Mouse (Mus musculus): ENCODE data around the gene Kif16b. TPM values are rescaled to one million over a fixed set of nuclear protein-coding genes. Genes with fewer than 3 reads are reported as not detected.
A peak's percentile ranks its signal among the peaks of the same experiment; 100 is the strongest.

The Kif16b gene
- 11.1 and 11.5 TPM in 2 replicates for polyA plus RNA-seq (2015; fragmentation: Nextera tagmentation; extraction: Ambion mirVana)

DNA sequence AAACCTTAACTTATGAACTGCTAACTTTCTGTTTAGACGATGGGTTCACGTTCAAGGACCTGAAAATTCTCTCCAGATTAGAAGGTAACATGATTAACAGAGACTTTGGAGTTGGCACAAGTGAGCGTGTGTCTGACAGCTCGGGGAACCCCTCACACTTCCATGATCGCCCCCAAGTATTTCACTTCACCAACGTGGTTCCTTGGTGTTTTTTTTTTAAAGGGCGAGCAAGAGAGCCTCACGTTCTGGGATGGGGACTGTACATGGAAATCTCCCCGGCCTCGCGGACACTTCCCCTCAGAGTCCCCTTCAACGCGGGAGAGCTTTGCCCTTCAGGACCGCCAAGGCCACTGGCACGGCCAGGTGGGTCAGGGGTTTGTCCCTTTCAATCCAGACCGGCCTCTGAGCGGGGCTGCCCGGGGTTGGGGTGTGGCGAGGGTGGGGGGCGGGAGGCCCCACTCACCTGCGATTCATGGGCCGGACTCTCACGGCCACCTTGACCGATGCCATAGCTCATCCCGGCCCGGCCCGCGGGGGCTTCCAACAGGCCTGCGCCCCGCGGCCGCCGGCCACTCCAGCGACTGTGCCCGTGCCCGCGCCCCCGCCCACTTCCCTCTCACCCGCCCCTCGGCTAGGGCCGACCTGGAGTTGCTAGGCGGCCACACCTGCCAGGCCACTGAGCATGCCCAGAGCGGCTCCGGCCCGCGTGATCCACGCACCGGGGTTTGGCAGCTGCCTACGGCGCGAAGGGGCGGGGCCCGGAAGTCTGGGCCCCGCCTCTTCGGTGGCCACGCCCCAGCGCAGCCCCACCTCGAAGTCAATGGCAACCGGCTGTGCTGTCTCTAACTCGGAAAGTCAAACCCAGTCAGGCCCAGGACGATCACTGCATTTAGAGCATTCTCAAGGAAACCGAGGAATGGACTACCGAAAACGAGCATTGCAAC is at the start of gene Kif16b:
Gene Kif16b, minus strand, starts transcription at position 670 of the 944 bp plus-strand sequence.
- under 1% methylated on average over 64 of the region's 64 CpGs for WGBS
- peak; percentile 94 for ATAC-seq
- Histone ChIP-seq H3K27me3 (replicated peaks; ENCODE audit: control insufficient read depth, insufficient read depth, low read length) (no peaks in the 10 kb centered on the region), H3K36me3 (ENCODE audit: control insufficient read depth, insufficient read depth, low read length) (no peaks in the 10 kb centered on the region), H3K9me3 (ENCODE audit: control insufficient read depth, low read length) (no peaks in the 10 kb centered on the region), H3K4me3 (ENCODE audit: low read length) (peak within 1 kb of the TSS; percentile 90), H3K4me1 (ENCODE audit: control insufficient read depth, insufficient read depth, low read length) (peaks cover 7% of the 10 kb centered on the region), H3K27ac (ENCODE audit: low read length) (peak within 1 kb of the TSS; percentile 66), H3K9ac (ENCODE audit: low read depth, low read length) (peak within 1 kb of the TSS; percentile 91), H3K4me2 (ENCODE audit: low read depth, low read length) (peak within 1 kb of the TSS; percentile 80)

DNA sequence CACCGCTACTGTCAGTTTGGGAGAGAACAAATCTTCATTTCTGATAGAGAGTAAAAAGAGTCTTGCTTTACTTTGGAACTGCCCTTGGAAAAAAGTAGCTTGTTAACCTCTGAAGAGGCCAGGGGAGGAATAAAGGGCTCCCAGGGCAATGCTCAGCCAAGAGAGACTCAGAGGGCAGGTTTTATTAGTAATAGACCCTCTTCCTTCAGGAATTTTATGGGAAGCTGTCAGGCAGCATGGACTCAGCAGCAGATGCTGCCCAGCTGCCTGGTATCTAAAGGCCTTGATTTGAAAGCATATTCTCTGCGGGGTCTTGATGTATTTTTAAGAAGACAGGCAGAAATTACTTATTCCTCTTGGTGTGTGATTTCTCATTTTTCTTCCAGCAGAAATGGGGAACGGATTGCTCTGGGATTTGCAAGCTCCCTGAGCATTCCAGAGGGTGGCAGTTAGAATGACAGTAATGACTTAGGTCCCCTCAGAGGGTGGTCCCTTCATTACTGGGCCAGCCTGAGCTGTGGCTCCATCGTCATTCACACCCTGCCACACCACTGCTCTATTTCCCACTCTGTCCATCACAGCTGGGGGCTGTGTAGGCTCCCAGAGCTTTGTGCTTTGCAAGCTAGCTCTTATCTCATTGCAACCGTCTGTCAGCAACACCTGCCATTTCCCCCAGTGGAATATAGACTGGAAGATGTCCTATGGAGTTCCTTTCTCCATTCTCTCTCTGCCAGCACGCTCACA is 39.7 kb upstream of the Kif16b start:
- H3K36me3 ChIP-seq (ENCODE audit: control insufficient read depth, insufficient read depth, low read length): no peaks in the 10 kb centered on the region
- no peak overlapping the region for H3K4me3 ChIP-seq (ENCODE audit: low read length)
- no peak overlapping the region for H3K9ac ChIP-seq (ENCODE audit: low read depth, low read length)
- H3K27me3 ChIP-seq (replicated peaks; ENCODE audit: control insufficient read depth, insufficient read depth, low read length): no peaks in the 10 kb centered on the region
- no peaks in the 10 kb centered on the region for H3K4me1 ChIP-seq (ENCODE audit: control insufficient read depth, insufficient read depth, low read length)
- 46% methylated on average over 6 of the region's 6 CpGs for whole genome bisulfite sequencing
- ATAC-seq: no peak
- H3K27ac ChIP-seq (ENCODE audit: low read length): no peak overlapping the region
- H3K9me3 ChIP-seq (ENCODE audit: control insufficient read depth, low read length): no peaks in the 10 kb centered on the region
- no peak overlapping the region for H3K4me2 ChIP-seq (ENCODE audit: low read depth, low read length)

DNA sequence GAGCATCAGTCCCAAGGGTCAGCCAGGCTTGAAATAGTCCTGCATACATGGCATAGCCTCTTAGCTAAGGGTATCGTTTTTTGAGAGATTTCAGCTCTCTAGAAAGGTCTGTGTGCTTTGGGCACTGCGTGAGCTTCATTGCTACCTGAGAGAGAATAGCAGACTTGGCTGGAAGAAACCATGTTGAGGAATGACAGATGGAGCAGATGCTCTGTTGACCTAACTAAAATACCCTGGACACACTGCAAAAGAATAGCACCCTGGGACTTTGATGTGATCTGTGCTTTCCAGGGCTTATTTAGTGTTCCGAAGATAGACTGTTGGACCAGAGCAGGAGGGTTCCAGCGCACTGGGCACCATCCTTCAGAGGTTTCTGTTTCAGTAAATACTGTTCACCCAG is 29.1 kb upstream of the Kif16b start:
- ATAC-seq: no peak
- Histone ChIP-seq H3K36me3 (ENCODE audit: control insufficient read depth, insufficient read depth, low read length) (no peaks in the 10 kb centered on the region), H3K9ac (ENCODE audit: low read depth, low read length) (no peak overlapping the region), H3K9me3 (ENCODE audit: control insufficient read depth, low read length) (no peaks in the 10 kb centered on the region), H3K27me3 (replicated peaks; ENCODE audit: control insufficient read depth, insufficient read depth, low read length) (no peaks in the 10 kb centered on the region), H3K4me3 (ENCODE audit: low read length) (no peak overlapping the region), H3K4me2 (ENCODE audit: low read depth, low read length) (no peak overlapping the region), H3K27ac (ENCODE audit: low read length) (no peak overlapping the region), H3K4me1 (ENCODE audit: control insufficient read depth, insufficient read depth, low read length) (no peaks in the 10 kb centered on the region)
- 81% methylated on average over 4 of the region's 4 CpGs for WGBS

DNA sequence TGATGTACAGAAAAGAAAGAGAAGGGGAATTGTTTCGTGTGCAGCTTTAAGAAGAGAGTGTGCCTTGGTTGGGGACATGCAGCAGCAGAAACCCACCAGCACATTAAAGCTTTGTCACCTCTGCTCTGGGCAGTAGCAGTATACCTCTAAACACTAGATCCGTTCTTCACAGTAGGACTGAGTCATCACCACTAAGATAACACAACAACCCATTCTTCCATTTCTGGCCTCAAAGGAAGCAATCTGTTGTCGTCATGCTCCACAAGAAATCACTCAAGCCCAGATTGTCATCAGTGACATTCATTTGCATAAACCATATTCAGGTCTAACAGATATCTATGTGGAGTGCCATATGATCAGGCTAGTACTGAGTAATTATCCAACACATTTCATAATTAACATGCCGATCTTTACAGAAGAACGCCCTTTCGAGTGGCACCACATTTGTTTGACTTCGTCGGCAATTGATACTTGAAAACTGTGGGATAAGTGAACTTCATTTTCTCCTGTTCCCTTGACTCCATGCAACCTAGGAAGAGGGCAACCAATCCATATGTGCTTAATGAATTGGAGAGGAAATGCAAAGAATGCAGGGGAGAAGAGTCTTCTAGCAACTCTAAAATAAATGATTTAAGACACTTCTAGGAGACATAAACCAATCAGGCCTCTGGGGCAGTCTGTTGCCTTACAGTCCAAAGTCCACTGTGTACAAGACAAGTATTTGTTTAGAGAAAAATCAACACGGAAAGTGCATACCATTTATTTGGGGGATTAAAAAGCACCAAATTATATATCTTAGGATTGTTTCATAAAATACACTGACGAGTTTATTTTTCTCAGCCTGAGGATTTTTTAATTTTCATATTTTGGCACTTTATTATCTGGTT is 28.1 kb upstream of the Kif16b start:
- 68% methylated on average over 10 of the region's 10 CpGs for WGBS
- no peaks in the 10 kb centered on the region for H3K9me3 ChIP-seq (ENCODE audit: control insufficient read depth, low read length)

DNA sequence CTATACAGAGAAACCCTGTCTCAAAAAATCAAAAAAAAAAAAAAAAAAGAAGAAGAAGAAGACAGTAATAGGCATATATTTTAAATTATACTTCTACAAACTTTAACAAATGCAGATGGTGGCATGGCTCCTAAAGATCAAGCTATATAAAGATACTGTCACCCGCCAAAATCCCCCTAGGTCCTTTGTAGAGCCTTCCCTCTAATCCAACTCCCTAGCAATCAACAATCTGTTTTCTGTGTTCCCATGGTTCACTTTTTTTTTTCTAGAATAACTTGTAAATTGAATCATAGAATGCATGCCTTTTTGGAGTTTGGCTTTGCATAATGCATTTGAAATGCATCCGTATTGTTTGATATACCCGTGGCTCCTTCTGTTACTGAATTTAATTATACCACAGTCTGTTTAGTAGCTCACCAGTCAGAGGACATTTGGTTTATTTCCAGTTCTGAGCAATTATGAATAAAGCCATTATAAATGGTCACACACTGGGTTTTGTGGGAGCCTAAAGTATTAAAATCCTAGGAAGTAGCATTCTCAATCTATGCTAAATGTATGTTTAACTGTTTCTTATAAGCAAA is 9.6 kb upstream of the Kif16b start:
- Histone ChIP-seq H3K4me2 (ENCODE audit: low read depth, low read length) (no peak overlapping the region), H3K36me3 (ENCODE audit: control insufficient read depth, insufficient read depth, low read length) (no peaks in the 10 kb centered on the region), H3K27ac (ENCODE audit: low read length) (no peak overlapping the region), H3K9ac (ENCODE audit: low read depth, low read length) (no peak overlapping the region), H3K9me3 (ENCODE audit: control insufficient read depth, low read length) (no peaks in the 10 kb centered on the region), H3K4me1 (ENCODE audit: control insufficient read depth, insufficient read depth, low read length) (no peaks in the 10 kb centered on the region), H3K27me3 (replicated peaks; ENCODE audit: control insufficient read depth, insufficient read depth, low read length) (no peaks in the 10 kb centered on the region), H3K4me3 (ENCODE audit: low read length) (no peak overlapping the region)
- WGBS: 89% methylated on average over 3 of the region's 3 CpGs
- no peak for ATAC-seq

More for the DNA sequence above, 28.1 kb upstream of the Kif16b start:
- ATAC-seq: no peak
- H3K4me1 ChIP-seq (ENCODE audit: control insufficient read depth, insufficient read depth, low read length): no peaks in the 10 kb centered on the region
- no peak overlapping the region for H3K4me2 ChIP-seq (ENCODE audit: low read depth, low read length)
- H3K27me3 ChIP-seq (replicated peaks; ENCODE audit: control insufficient read depth, insufficient read depth, low read length): no peaks in the 10 kb centered on the region
- no peak overlapping the region for H3K27ac ChIP-seq (ENCODE audit: low read length)
- no peak overlapping the region for H3K4me3 ChIP-seq (ENCODE audit: low read length)
- no peaks in the 10 kb centered on the region for H3K36me3 ChIP-seq (ENCODE audit: control insufficient read depth, insufficient read depth, low read length)
- no peak overlapping the region for H3K9ac ChIP-seq (ENCODE audit: low read depth, low read length)

DNA sequence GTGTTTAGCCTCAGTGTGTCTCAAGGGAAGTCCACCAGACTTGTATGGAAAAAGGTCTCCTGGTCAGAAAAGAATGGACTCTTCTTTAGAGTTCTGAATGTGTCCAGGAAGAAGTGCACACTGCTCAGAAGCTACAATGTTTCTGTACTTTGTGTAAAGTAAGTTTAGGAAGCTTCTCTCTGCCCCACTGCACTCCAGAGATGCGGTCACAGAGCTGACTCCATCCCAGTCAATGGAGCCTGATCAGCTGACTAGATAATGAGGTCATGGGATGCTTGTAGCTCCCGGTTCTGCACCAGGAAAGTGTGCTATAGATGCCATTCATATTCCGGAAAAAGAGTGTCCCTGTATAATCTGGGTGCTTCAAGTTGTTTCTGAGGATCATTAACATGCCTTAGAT is 7.9 kb upstream of the Kif16b start:
- Histone ChIP-seq H3K4me3 (ENCODE audit: low read length) (no peak overlapping the region), H3K9ac (ENCODE audit: low read depth, low read length) (no peak overlapping the region), H3K27ac (ENCODE audit: low read length) (no peak overlapping the region), H3K4me2 (ENCODE audit: low read depth, low read length) (no peak overlapping the region), H3K27me3 (replicated peaks; ENCODE audit: control insufficient read depth, insufficient read depth, low read length) (no peaks in the 10 kb centered on the region), H3K9me3 (ENCODE audit: control insufficient read depth, low read length) (no peaks in the 10 kb centered on the region), H3K36me3 (ENCODE audit: control insufficient read depth, insufficient read depth, low read length) (no peaks in the 10 kb centered on the region), H3K4me1 (ENCODE audit: control insufficient read depth, insufficient read depth, low read length) (no peaks in the 10 kb centered on the region)
- ATAC-seq: no peak
- 75% methylated on average over 3 of the region's 3 CpGs for WGBS

DNA sequence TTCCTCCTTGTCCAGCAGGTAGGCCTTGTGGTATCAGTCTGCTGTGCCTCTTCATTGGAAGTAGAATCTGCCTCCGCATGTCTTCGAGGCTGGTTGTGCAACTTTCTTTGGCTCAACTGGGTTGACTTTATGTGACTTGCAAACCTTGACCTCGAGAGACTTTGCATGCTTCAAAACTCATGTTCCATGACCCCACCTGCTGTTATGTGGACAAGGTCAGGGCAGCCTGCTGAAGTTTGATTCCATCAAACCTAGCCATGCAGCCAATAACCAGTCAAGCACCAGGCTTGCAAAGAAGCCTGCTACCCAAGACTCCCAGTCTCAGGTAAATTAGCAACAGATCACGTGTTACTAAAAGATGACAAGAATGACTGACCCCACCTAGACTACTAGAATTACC is 5.7 kb upstream of the Kif16b start:
- Histone ChIP-seq H3K27me3 (replicated peaks; ENCODE audit: control insufficient read depth, insufficient read depth, low read length) (no peaks in the 10 kb centered on the region), H3K4me1 (ENCODE audit: control insufficient read depth, insufficient read depth, low read length) (peaks cover 7% of the 10 kb centered on the region), H3K4me3 (ENCODE audit: low read length) (no peak overlapping the region), H3K4me2 (ENCODE audit: low read depth, low read length) (no peak overlapping the region), H3K9ac (ENCODE audit: low read depth, low read length) (no peak overlapping the region), H3K27ac (ENCODE audit: low read length) (no peak overlapping the region), H3K9me3 (ENCODE audit: control insufficient read depth, low read length) (no peaks in the 10 kb centered on the region), H3K36me3 (ENCODE audit: control insufficient read depth, insufficient read depth, low read length) (no peaks in the 10 kb centered on the region)
- WGBS: 85% methylated on average over 4 of the region's 4 CpGs
- no peak for ATAC-seq

DNA sequence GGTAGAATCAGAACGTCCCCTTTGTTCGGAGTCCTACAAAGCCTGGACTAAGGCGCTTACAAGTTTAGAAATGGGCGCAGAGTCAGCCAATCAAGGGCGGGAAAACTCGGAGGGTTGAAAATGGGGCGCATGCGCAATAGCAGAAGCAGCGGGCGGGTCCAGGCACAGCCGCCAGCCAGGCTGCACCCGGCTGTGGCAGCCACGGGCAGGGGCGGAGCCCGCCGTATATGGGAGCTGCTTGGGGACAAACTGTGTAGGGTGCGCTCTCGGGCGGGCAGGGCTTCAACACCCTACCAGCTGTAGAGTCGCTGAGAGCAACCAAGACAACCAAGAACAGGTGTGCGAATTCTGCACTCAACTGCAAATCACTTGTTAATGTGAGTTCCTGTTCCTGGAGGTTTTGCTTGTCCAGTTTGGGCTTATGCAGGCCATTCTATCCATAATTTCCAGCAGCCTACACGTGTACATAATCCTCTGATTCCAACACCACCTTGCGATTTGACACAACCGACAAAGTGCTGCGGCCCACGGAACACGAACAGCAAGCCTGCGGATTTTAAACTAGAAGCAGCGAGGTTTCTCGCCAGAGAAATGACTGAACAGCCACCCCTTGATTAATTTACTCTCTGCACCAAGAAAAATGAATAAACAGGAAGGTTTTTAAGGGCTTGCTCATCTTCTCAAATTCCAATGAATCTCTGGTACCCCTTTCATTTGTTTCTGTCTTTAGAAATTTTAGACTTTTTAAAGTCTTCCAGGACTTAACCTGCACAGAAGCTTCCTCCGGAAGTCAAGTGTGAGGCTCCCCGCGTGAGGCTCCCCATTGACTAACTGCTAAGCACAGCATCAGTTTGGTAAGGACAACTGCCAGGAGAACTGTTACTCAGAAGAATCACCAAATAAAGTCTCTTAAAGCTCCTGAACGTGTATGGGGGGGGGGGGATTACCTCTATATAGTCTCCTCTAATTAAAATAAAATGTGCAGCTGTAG is 1.9 kb upstream of the Kif16b start:
- Histone ChIP-seq H3K4me3 (ENCODE audit: low read length) (peak overlapping the region; percentile 41), H3K4me2 (ENCODE audit: low read depth, low read length) (peak overlapping the region; percentile 80), H3K9ac (ENCODE audit: low read depth, low read length) (peak overlapping the region; percentile 62), H3K9me3 (ENCODE audit: control insufficient read depth, low read length) (no peaks in the 10 kb centered on the region), H3K4me1 (ENCODE audit: control insufficient read depth, insufficient read depth, low read length) (peaks cover 7% of the 10 kb centered on the region), H3K27me3 (replicated peaks; ENCODE audit: control insufficient read depth, insufficient read depth, low read length) (no peaks in the 10 kb centered on the region), H3K27ac (ENCODE audit: low read length) (peak overlapping the region; percentile 52), H3K36me3 (ENCODE audit: control insufficient read depth, insufficient read depth, low read length) (no peaks in the 10 kb centered on the region)
- WGBS: 5% methylated on average over 34 of the region's 34 CpGs
- peak; percentile 95 for ATAC-seq
